Mouse (Mus musculus): ENCODE results near the gene Pclo.
"Not testable (repeated sequence)": the region's sequence is repeated elsewhere in the genome, so short reads cannot be mapped to it uniquely, and the experiment has no call there.

The Pclo gene

DNA sequence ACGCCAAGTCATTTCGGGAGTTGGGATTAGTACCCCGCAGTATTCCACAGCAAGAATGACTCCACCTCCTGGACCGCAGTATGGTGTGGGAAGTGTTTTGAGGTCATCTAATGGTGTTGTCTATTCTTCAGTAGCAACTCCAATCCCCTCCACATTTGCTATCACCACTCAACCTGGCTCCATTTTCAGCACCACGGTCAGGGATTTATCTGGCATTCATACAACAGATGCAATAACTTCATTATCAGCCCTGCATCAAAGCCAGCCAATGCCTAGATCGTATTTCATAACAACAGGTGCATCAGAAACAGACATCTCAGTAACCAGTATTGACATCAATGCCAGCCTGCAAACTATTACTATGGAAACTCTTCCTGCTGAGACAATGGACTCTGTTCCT is 165.7 kb downstream of the Pclo start:
- DNase-seq (ENCODE audit: low read depth, low spot score): peak; percentile 30

DNA sequence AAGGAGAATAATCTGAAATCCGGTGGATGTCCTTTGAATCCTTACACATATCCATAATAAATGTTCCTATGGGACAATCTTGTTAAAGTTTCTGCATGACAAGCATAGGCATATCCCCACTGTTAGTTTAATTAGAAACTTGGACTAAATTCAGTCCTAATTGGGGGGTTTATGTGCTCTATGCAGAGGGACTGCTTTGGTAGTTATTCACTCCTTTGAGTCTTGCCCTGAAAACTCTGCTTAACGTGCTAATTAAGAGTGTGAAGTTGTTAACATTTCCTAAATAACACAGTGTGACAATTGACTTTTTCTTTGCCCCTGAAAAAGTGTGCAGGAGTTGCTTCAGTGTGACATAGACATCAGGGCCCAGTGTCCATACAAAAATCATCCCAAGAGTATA is 177.3 kb downstream of the Pclo start:
- no peak for DNase-seq (ENCODE audit: low read depth, low spot score)

DNA sequence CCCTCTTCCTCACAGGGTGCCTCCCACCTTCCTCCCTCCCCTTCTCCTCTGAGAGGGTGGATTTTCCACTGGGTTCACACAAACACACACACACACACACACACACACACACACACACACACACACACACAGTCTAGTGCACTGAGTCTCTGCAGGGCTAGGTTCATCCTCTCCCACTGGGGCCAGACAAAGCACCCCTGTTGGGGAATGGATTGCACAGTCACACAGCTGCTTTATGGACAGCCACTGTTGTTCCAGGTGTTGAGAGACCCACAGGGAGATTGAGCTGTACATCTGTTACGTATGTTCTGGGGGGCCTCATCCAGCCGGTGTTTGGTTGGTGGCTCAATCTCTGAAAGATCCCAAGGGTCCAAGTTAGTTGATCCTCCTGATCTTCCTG is 182.0 kb downstream of the Pclo start:
- DNase-seq (ENCODE audit: low read depth, low spot score): no peak

DNA sequence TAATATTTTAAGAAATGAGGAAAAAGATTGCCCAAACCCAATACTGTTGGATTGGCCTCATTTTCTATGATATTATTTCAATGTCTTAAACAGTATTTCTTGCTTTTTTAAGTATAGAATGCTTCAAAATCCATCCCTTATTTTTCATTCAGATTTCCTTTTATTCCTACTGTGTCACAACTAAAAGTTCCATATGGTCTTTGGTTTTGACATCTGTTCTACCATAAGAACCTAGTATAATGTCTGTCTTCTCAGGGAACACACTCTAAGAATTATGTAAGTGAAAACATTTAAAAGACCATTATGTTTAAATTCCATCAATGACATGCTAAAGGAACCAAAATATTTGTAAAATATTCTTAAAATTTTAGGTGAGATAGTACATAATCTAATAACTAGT is 186.2 kb downstream of the Pclo start:
- no peak for DNase-seq (ENCODE audit: low read depth, low spot score)

DNA sequence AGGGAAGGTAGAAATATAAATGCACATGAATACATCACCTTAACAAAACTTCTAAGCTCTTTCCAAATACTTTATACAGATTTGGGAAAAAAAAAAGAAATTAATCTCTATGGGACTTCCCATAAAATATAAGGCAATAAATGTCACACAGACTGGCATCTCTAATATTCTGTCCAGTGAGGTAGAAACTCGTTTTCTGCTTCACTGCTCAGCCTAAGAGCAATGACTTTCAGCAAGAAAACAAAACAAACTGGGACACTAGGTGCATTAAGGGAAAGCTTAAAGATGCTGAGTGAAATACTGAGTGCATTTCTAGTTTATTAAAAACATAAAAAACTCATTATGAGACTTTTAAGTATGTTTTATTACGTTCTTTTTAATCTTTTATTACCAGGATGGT is 190.7 kb downstream of the Pclo start:
- DNase-seq (ENCODE audit: low read depth, low spot score): no peak

DNA sequence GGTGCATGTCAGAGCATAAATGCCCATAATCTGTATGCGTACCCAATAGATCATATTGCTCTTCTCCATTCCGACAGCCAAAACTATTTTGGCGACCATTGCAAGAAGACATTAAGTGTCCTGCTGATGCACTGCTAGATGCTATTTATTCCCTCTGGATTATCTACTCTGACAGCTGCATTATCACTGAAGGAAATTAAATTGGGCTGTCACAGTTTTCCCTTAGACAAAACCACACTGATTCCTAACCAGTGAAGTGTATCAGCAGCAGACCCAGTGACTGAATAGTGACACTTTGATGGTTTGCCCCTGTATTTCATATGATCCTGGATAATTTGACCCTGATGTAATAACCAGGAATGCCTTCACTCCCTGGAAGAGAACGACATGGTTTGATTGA is 192.6 kb downstream of the Pclo start:
- DNase-seq (ENCODE audit: low read depth, low spot score): no peak

DNA sequence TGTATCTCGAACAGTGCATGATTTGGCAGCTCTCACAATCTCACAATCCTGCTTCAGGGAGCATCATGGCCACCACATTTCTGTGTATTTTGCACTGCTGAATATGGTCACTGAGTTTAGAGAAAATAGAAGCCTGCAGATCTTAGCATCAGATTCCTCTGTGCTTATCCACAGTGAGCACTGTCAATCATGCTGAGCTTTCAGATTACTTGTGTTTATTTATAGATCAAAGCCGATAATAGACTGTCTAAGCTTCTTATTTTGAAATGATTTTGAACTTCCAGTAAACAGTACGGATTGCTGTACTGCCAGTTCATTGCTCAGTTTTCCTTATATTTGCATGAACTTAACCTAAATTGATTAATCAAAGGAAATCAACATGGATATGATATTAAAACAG is 208.9 kb downstream of the Pclo start:
- DNase-seq (ENCODE audit: low read depth, low spot score): no peak

DNA sequence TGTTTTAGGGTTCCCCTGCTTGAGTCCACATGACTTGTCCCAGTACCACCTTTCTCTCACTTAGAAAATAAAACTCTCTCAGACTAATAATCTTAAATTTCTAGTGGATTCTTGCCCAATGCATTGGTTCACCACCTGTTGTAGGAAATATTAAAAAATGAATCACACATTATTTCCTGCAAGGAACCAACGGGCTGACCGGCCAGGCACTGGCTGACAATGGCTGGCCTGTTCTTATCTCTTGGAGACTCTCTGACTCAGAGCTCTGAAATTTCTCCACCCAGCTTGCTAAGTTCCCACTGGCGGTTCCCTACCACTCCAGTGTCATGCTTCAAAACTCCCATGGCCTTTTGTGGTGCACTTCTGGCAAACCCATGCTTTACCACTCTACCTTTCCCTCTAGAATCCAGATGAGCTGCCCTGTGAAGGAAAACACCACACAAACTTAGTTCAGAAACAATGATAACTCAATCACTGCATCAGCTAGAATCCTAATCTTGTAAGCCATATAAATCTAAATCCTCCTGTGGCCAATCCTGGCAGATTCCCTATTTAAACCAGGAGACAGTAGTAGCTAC is 214.0 kb downstream of the Pclo start:
- DNase-seq (ENCODE audit: low read depth, low spot score): no peak

DNA sequence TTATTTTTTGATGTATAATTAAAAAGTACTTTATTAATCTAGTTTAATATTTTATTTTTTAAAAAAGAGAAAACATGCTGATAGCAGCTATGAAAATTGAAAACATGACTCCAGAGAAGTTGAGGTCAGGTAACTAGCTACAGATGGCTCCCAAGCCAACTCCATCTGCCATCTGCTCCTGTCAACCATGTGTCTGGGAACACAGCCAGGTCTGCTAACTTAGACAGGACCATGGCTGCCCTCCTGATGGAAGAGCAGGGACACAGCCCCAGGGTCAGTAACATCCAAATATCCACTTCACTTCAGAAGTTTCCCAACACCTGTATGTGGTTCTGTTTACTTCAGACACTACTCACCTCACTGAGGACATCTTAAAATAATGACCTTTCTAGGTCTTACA is 236.2 kb downstream of the Pclo start:
- DNase-seq (ENCODE audit: low read depth, low spot score): no peak

DNA sequence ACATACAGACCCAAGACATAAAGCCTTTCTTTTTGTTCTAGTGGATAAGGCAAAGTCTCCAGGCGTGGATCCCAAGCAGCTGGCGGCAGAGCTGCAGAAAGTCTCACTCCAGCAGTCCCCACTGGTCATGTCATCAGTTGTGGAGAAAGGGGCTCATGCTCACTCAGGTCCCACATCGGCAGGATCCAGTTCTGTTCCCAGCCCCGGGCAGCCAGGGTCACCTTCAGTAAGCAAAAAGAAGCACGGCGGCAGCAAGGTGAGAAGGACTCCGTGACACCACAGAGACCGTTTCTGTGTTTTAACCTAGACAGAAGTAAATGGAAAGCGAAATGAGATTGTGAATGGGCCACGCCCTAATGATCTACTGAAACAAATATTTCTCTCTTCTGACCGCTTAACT is 252.0 kb downstream of the Pclo start:
- no peak for DNase-seq (ENCODE audit: low read depth, low spot score)

DNA sequence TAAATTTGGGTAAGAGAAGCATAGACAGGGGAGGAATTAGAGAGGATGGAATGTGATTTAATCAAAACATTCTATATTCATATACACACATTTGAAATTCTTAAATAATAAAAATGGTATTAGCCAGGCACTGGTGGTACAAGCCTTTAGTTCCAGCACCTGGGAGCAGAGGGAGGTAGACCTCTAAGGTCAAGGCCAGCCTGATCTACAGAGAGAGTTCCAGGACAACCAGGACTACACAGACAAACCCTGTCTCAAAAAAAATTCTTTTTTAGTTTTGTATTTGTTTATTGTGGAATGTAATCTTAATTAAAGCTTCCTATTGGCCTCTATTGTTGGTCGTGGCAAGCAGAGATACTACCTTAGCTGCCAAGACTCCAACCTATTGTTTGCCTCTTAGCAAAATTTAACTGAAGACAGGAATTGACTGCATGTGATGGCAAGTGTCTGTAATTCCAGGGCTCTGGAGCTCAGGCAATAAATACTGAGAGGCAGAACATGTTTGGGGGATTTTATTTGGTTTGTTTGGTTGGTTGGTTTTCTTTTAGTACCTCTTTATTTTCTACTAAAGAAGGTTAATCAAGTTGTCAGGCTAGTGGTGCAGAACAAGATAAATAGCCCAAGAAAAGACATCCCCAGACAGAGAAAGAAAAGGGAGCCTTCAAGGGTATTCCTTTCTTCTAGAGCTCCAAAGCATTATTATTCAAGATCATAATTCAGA is 267.8 kb downstream of the Pclo start:
- no peak for DNase-seq (ENCODE audit: low read depth, low spot score)

DNA sequence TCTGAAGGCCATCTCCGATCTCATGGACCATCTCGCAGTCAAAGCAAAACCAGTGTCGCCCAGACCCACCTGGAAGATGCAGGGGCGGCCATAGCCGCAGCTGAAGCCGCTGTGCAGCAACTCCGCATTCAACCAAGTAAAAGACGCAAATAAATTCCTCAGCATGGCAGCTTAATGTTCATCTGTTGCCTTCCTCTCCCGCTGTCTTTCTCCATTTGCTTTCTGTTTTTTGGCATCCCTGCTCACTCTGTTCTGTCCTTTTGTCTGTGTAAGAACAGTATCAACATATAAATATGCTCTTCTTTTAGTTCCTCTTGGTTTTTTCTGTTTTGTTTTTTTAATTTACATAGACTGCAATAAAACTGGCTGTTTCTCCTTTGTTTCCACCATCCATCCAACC is 279.2 kb downstream of the Pclo start:
- DNase-seq (ENCODE audit: low read depth, low spot score): no peak

DNA sequence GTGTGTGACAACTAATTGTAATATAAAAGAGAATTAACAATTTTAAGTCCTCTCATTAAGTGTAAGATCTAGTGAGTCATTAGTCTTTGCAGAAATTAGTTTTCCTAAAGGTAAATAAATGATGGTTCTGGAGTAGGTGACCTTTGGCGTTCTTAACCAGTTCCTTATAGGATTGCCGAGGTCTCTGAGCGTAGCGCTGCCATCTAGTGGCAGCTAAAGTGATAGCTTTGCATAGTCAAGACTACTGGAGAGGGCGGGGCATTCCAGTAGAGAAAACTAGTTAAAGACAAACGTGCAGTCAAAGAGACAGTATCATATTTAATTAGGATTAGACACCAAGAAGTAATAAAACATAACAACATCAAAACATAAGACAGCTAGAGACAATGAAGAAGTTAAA is 292.4 kb downstream of the Pclo start:
- DNase-seq (ENCODE audit: low read depth, low spot score): peak; percentile 78

DNA sequence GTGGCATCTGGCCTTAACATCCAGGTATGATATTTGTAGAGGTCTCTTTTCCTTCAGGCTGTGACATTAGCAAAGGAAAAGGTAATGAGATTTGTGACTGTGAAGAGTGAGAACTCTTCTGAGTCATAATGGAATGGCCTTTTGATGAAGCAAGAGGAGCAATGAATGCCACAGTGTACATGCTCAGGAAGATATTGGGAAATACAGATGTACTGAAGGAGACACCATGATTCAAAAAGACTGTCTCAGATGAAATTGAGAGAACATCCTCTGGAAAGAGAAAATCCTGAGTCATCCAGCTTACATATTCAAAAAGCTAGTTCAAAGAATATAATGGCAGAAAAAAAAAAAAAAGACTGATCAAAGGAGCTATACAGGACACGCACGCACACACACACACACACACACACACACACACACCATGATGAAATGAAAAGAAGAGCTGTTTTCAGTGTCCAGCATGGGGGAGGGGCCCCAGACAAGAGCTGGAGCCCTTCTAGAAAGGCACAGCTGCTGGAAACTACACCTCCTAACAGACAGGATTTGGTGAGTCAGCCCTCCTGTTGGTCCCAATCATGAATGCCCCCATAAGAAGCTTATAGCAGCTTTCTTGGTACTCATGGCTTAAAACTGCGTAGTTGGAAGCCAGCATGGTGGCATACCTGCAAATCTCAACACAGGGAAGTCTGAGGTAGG is 318.6 kb downstream of the Pclo start:
- no peak for DNase-seq (ENCODE audit: low read depth, low spot score)

DNA sequence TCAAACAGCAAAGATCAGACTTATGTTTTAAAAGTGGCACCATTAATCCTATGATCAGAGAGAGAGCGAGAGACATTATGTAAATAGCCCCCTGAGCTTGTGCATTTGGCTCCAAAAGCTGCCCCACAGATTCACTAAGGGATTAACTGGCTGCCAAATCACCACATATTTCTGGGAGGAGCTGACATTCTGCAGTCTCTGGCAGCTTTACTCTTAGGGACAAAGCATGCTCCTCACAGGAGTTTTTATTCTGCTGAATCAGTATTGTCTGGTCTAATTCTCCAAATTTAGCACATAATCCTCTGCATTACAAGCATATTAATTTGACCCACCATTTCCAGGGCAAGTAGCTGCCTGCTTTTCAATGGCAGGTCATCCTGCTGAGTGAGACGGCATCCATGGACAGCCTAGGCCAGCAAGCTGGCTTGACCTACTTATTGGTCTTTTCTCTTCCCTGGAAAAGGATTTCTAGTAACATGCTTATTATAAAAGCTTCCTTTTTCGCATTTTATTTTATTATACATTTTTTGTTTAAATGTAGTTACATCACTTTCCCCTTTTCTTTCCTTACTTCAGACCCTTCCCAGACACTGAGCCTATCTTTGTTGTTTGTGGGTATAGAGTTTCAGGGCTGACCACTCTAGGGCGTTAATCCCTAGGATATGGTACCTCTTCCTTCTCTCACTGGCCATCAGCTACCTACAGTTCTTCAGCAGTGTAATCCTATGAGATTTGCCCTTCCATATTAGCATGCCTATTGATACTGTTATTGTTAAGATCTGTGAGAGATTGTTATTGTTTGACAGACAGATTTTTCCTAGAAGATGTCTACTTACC is 319.7 kb downstream of the Pclo start:
- DNase-seq (ENCODE audit: low read depth, low spot score): no peak

DNA sequence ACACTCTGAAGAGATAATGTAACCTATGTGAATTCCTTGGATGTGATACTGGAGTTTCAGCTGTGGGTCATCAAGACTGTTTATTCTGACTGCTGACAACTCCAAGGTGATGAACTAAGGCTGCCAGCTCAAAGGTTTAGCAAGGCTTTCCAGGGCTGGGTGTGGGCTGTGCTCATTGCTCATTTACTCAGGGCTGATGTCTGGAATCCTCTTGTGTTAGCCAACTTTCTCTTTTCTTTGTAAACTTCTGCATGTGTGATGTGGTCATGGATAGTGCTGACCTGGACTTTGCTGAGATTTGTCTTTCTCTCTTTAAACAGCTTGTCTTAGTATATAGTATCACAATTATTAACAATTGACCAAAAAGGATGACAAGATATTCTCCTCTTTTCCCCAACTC is 338.9 kb downstream of the Pclo start:
- DNase-seq (ENCODE audit: low read depth, low spot score): no peak

DNA sequence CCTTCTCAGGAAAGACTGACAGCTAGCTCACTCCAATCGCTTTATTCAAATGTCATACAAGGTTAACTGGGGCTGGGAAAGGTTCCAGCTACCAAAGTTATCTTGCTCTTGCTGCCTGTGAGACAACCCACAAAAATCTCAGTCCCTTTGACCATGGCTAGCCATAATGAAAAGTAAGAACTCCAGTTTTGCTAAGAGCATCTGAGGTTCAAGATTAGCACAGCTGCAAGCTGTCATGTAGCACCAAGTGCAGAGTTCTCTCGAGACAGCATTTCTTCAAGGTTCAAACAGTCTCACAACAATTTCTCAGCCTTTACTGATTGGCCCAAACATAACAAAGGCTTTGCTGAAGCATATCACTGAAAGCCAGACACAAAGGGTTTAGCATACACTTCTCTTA is 370.6 kb downstream of the Pclo start:
- DNase-seq (ENCODE audit: low read depth, low spot score): not testable (repeated sequence)

DNA sequence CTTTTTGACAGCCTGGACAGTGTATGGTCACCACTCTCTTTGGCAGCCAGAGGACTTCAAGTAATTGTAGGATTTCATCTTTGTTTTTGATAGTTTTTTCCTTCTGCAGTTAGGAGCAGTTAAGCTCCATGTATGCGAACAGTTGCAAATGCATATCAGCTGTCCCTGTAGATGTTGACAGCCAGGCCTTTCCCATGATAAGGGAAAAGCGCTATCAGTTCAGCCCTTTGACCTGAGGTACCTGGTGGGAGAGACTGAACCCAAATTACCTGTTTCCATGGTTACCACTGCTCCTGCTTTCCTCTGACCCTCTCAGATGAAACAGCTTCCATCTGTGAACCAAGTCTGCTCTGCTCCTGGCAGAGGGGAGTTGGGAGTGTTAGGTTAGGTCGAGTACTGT is 377.5 kb downstream of the Pclo start:
- DNase-seq (ENCODE audit: low read depth, low spot score): no peak

DNA sequence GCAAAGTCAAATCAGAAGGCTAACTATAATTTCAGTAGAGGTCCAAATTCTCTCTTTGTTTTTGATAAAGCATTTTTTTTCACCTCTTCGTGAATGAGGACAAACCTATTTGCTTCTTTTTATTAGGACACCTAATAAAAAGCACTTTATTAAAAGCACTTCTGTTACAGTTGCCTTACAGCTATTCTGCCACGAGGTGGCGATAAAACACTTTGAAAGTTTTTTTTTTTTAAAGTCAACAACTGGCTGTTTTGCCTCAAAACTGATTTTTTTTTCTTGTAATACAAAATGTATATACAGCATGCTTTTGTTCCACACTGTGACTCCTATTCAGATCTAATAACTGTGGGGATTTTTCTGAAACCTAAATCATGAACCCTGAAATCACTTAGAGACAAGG is 388.8 kb downstream of the Pclo start:
- not testable (repeated sequence) for DNase-seq (ENCODE audit: low read depth, low spot score)
